Mouse (Mus musculus) embryonic facial prominence, embryonic 11.5 days (tissue): Measurements from ENCODE around the gene Mlh3. TPM values are rescaled to one million over a fixed set of nuclear protein-coding genes. Genes with fewer than 3 reads are reported as not detected.
A peak's percentile ranks its signal among the peaks of the same experiment; 100 is the strongest.

Source experiments
- ATAC-seq: fragments of 200-750 bp; cut with Nextera tagmentation; replicated peaks from 2 replicates; pipeline ENCODE4 v1.8.0; 2017; ENCODE audit warnings: low read depth; ENCODE audit not compliant: insufficient number of reproducible peaks, low FRiP score, low TSS enrichment
- DNase-seq: peaks from one replicate; pipeline ENCODE4 v3.0.0-alpha.2; 2015; ENCODE audit warnings: low spot score
- H3K27ac ChIP-seq: fragments of 300-500 bp; sonication (generic); replicated peaks from 2 replicates; pipeline ENCODE4 v1.5.1; 2014; ENCODE audit warnings: mild to moderate bottlenecking, low read depth, low read length, control low read depth
- H3K27me3 ChIP-seq: fragments of 300-500 bp; sonication (generic); 2 replicates; pipeline ENCODE4 v1.6.1; 2014; ENCODE audit warnings: mild to moderate bottlenecking, low read length, moderate library complexity, mixed read lengths; ENCODE audit not compliant: control insufficient read depth, insufficient read depth
- H3K36me3 ChIP-seq: fragments of 300-500 bp; sonication (generic); replicated peaks from 2 replicates; pipeline ENCODE4 v1.6.1; 2014; ENCODE audit warnings: low read depth, mild to moderate bottlenecking, low read length, moderate library complexity, mixed read lengths; ENCODE audit not compliant: control insufficient read depth, insufficient read depth
- H3K4me1 ChIP-seq: fragments of 300-500 bp; sonication (generic); 2 replicates; pipeline ENCODE4 v1.6.1; 2014; ENCODE audit warnings: low read length, mixed read lengths; ENCODE audit not compliant: control insufficient read depth, insufficient read depth
- H3K4me2 ChIP-seq: fragments of 300-500 bp; sonication (generic); 2 replicates; pipeline ENCODE4 v1.6.1; 2014; ENCODE audit warnings: low read depth, mild to moderate bottlenecking, control low read depth, low read length, moderate library complexity
- H3K4me3 ChIP-seq: fragments of 300-500 bp; sonication (generic); 2 replicates; pipeline ENCODE4 v1.5.1; 2014; ENCODE audit warnings: low read depth, low read length, control low read depth
- H3K9ac ChIP-seq: fragments of 300-500 bp; sonication (generic); replicated peaks from 2 replicates; pipeline ENCODE4 v1.6.1; 2014; ENCODE audit warnings: mild to moderate bottlenecking, control low read depth, low read length
- H3K9me3 ChIP-seq: fragments of 300-500 bp; sonication (generic); replicated peaks from 2 replicates; pipeline ENCODE4 v1.6.1; 2016; ENCODE audit warnings: mild to moderate bottlenecking, low read length, inconsistent platforms, mixed read lengths; ENCODE audit not compliant: control insufficient read depth
- WGBS: fragments of 180-500 bp; shearing (Covaris S2); extraction: QIAGEN DNeasy Blood & Tissue Kit; methylation state at CpG from one replicate; pipeline ENCODE4 v1.1.7; 2014; 5-methylcytosine and 5-hydroxymethylcytosine counted together
- polyA plus RNA-seq: library from polyadenylated mRNA; unstranded; fragments of >200 nt; fragmentation: Nextera tagmentation; extraction: Ambion mirVana; gene quantifications from 2 replicates; pipeline ENCODE4 v1.2.1, GENCODE M21; 2014

Mlh3 gene
- polyA plus RNA-seq, 1 experiment from 2014 or later = 9.5 TPM

GRCm38 (mm10) chr12:85197936-85198335, 72.5 kb downstream of the Mlh3 start:
- ATAC-seq (0 out of 2 replicates have a peak, but pooled peaks have one; percentile 31), DNase-seq (peak; percentile 86)
- H3K4me2 ChIP-seq = no peak overlapping the region
- 15% methylated on average over 8 of the region's 8 CpGs for WGBS
- no peak overlapping the region for H3K27ac ChIP-seq
- no peak overlapping the region for H3K9ac ChIP-seq
- H3K4me3 ChIP-seq = no peak overlapping the region
- no peaks in the 10 kb centered on the region for H3K9me3 ChIP-seq
- H3K4me1 ChIP-seq = peaks cover 11% of the 10 kb centered on the region
- no peaks in the 10 kb centered on the region for H3K27me3 ChIP-seq
- H3K36me3 ChIP-seq = no peaks in the 10 kb centered on the region

GRCm38 (mm10) chr12:85197371-85197770, 73.0 kb downstream of the Mlh3 start:
- Histone ChIP-seq H3K27ac (no peak overlapping the region), H3K27me3 (no peaks in the 10 kb centered on the region), H3K4me2 (no peak overlapping the region), H3K4me1 (peaks cover 11% of the 10 kb centered on the region), H3K9ac (no peak overlapping the region), H3K9me3 (no peaks in the 10 kb centered on the region), H3K4me3 (no peak overlapping the region), H3K36me3 (no peaks in the 10 kb centered on the region)
- ATAC-seq = no peak
- no peak for DNase-seq
- WGBS = 58% methylated on average over 7 of the region's 7 CpGs

- H3K4me1 ChIP-seq = peaks cover 6% of the 10 kb centered on the region
- H3K9me3 ChIP-seq = no peaks in the 10 kb centered on the region
- no peaks in the 10 kb centered on the region for H3K27me3 ChIP-seq
- no peak overlapping the region for H3K27ac ChIP-seq
- WGBS = 79% methylated on average over 10 of the region's 10 CpGs
- ATAC-seq = no peak
- no peak overlapping the region for H3K4me3 ChIP-seq
- no peaks in the 10 kb centered on the region for H3K36me3 ChIP-seq
- no peak for DNase-seq
- H3K4me2 ChIP-seq = no peak overlapping the region
- H3K9ac ChIP-seq = no peak overlapping the region
These were observed 74.2 kb downstream of the Mlh3 start for GRCm38 (mm10) chr12:85196191-85196590.

GRCm38 (mm10) chr12:85195086-85195485, 75.3 kb downstream of the Mlh3 start:
- no peak overlapping the region for H3K27ac ChIP-seq
- H3K4me2 ChIP-seq = no peak overlapping the region
- 75% methylated on average over 5 of the region's 5 CpGs for WGBS
- H3K9ac ChIP-seq = no peak overlapping the region
- no peak overlapping the region for H3K4me3 ChIP-seq
- peaks cover 2% of the 10 kb centered on the region; the same call in 1 of the 2 replicates for H3K4me1 ChIP-seq
- H3K9me3 ChIP-seq = no peaks in the 10 kb centered on the region
- ATAC-seq (no peak), DNase-seq (no peak)
- H3K27me3 ChIP-seq = no peaks in the 10 kb centered on the region
- no peaks in the 10 kb centered on the region for H3K36me3 ChIP-seq

GRCm38 (mm10) chr12:85194623-85195018, 75.8 kb downstream of the Mlh3 start:
- 67% methylated on average over 4 of the region's 4 CpGs for WGBS
- no peaks in the 10 kb centered on the region for H3K27me3 ChIP-seq
- H3K4me2 ChIP-seq = no peak overlapping the region
- no peak overlapping the region for H3K27ac ChIP-seq
- no peak for DNase-seq
- no peak overlapping the region for H3K4me3 ChIP-seq
- no peaks in the 10 kb centered on the region for H3K9me3 ChIP-seq
- no peaks in the 10 kb centered on the region for H3K36me3 ChIP-seq
- no peak overlapping the region for H3K9ac ChIP-seq
- no peak for ATAC-seq
- peaks cover 2% of the 10 kb centered on the region; the same call in 1 of the 2 replicates for H3K4me1 ChIP-seq

GRCm38 (mm10) chr12:85193923-85194622, 76.3 kb downstream of the Mlh3 start:
- no peak overlapping the region for H3K27ac ChIP-seq
- H3K4me3 ChIP-seq = no peak overlapping the region
- no peaks in the 10 kb centered on the region for H3K9me3 ChIP-seq
- no peaks in the 10 kb centered on the region for H3K27me3 ChIP-seq
- no peaks in the 10 kb centered on the region for H3K36me3 ChIP-seq
- H3K4me1 ChIP-seq = peaks cover 2% of the 10 kb centered on the region; the same call in 1 of the 2 replicates
- H3K4me2 ChIP-seq = no peak overlapping the region
- DNase-seq = no peak
- H3K9ac ChIP-seq = no peak overlapping the region
- 90% methylated on average over 11 of the region's 11 CpGs for WGBS
- no peak for ATAC-seq

GRCm38 (mm10) chr12:85193146-85193545, 77.3 kb downstream of the Mlh3 start:
- Histone ChIP-seq H3K9ac (no peak overlapping the region), H3K4me3 (no peak overlapping the region), H3K4me1 (peaks cover 2% of the 10 kb centered on the region; the same call in 1 of the 2 replicates), H3K27me3 (no peaks in the 10 kb centered on the region), H3K4me2 (no peak overlapping the region), H3K36me3 (no peaks in the 10 kb centered on the region), H3K27ac (no peak overlapping the region), H3K9me3 (no peaks in the 10 kb centered on the region)
- ATAC-seq (no peak), DNase-seq (no peak)
- 82% methylated on average over 10 of the region's 10 CpGs for WGBS

GRCm38 (mm10) chr12:85192461-85193108, 77.8 kb downstream of the Mlh3 start:
- Histone ChIP-seq H3K27me3 (no peaks in the 10 kb centered on the region), H3K36me3 (no peaks in the 10 kb centered on the region), H3K9ac (no peak overlapping the region), H3K27ac (no peak overlapping the region), H3K4me1 (peaks cover 2% of the 10 kb centered on the region; the same call in 1 of the 2 replicates), H3K4me3 (no peak overlapping the region), H3K9me3 (no peaks in the 10 kb centered on the region), H3K4me2 (no peak overlapping the region)
- ATAC-seq (no peak), DNase-seq (no peak)
- WGBS = 22% methylated on average over 19 of the region's 19 CpGs
